In the genomic region with DNA sequence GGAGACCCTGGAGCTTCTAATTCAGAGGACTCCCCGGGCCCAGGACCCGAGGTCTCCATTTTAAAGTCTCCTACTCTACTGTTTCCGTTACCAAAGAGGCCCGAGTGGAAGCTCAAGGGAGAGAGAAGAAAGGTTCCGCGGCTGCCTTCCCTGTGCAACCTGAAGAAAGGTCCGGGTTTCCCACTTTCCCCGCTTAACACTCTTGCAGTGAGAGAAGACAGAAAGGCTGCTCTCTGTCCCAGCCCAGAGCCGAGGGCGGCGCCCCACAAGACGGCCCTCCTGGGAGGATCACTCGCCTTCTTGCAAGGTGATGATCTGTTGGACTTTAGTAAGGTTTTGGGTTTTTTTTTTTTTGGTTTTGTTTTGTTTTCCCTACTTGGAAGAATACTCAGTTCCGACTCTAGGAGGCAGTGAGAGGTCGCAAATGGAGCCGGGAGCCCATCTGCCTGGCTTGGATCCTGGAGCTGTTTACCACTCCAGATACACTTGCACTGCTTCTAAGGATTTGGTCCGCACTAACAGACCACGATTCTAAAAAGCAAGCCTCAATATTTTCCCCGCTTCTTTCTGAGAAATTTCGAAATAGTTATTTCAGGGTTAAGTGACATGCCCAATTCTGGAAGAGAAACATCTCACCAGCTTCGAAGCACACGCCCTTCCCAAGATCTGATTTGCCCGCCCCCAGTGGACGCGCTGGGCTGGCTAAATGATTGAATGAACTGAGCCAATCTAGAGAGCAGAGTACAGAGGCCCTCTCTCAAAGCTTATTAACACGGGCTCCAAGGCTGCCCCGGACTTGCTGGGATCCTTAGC, we compare ENCODE assay signal across 8 mouse cellular contexts. TPM values are rescaled to one million over a fixed set of nuclear protein-coding genes. Genes with fewer than 3 reads are reported as not detected.
DNase-seq lines count a peak whose midpoint lies in the region; ATAC-seq lines count a peak whose summit lies in the region.

A gene (minus strand): TSS at position 101 of the 813 bp plus-strand sequence.

- DNase-seq in c-Kit-negative CD71-positive TER-119-positive erythroid progenitor cells, embryonic 14.5 days (ENCODE audit: low read depth, low spot score): peak; percentile 76
- DNase-seq in fibroblast of lung, adult 2 months (ENCODE audit: low read depth): peak; percentile 76
- DNase-seq in kidney, postnatal 14 days: peak; percentile 93
- peak; percentile 76 for DNase-seq in liver, embryonic 13.5 days
- DNase-seq in neural tube, embryonic 10.5 days (ENCODE audit: extremely low spot score, low spot score): peak; percentile 88

- under 1% methylated on average over 27 of the region's 27 CpGs for WGBS in heart, embryonic 14.5 days
- WGBS in liver, embryonic 13.5 days (ENCODE audit: insufficient replicate concordance): 1% methylated on average over 27 of the region's 27 CpGs
- WGBS in stomach, embryonic 16.5 days: under 1% methylated on average over 27 of the region's 27 CpGs

- H3K36me3 ChIP-seq in heart, embryonic 14.5 days (ENCODE audit: control insufficient read depth, insufficient read depth, low read length): peaks cover 20% of the 10 kb centered on the region
- 0 out of 2 replicates have a peak, but pooled peaks cover 5% of the 10 kb centered on the region for H3K36me3 ChIP-seq in liver, embryonic 13.5 days
- H3K36me3 ChIP-seq in stomach, embryonic 16.5 days (ENCODE audit: control insufficient read depth, insufficient read depth, low read length): no peaks in the 10 kb centered on the region

- H3K4me1 ChIP-seq in heart, embryonic 14.5 days (ENCODE audit: control insufficient read depth in 2 of 2, insufficient read depth in 2 of 2, low read length in 2 of 2): peaks cover 4 to 10% of the 10 kb centered on the region in 2 experiments; a peak in 3 of 4 replicates
- H3K4me1 ChIP-seq in liver, embryonic 13.5 days (replicated peaks): peaks cover 21% of the 10 kb centered on the region
- H3K4me1 ChIP-seq in stomach, embryonic 16.5 days (ENCODE audit: control insufficient read depth, insufficient read depth, low read length): peaks cover 11% of the 10 kb centered on the region; the same call in 1 of the 2 replicates

- peak within 1 kb of the TSS; percentile 79 for H3K4me2 ChIP-seq in heart, embryonic 14.5 days (ENCODE audit: low read length)
- H3K4me2 ChIP-seq in liver, embryonic 13.5 days: peak within 1 kb of the TSS; percentile 81
- peak within 1 kb of the TSS; percentile 93 for H3K4me2 ChIP-seq in stomach, embryonic 16.5 days (ENCODE audit: low read depth, low read length)

- peak within 1 kb of the TSS; percentile 74 to 77 for H3K4me3 ChIP-seq in heart, embryonic 14.5 days (ENCODE audit: control insufficient read depth in 1 of 2, insufficient read depth in 1 of 2, low read depth in 1 of 2, low read length in 2 of 2)
- H3K4me3 ChIP-seq in liver, embryonic 13.5 days (replicated peaks): peak within 1 kb of the TSS; percentile 76
- peak within 1 kb of the TSS; percentile 82 for H3K4me3 ChIP-seq in stomach, embryonic 16.5 days (replicated peaks; ENCODE audit: low read length)

- H3K27me3 ChIP-seq in heart, embryonic 14.5 days (ENCODE audit: control insufficient read depth, insufficient read depth, low read length): 0 out of 2 replicates have a peak, but pooled peaks cover 3% of the 10 kb centered on the region
- H3K27me3 ChIP-seq in liver, embryonic 13.5 days: peaks cover 3% of the 10 kb centered on the region; the same call in 1 of the 2 replicates
- H3K27me3 ChIP-seq in stomach, embryonic 16.5 days (ENCODE audit: control insufficient read depth, insufficient read depth, low read length): no peaks in the 10 kb centered on the region

- H3K9ac ChIP-seq in heart, embryonic 14.5 days (ENCODE audit: low read length): peak within 1 kb of the TSS; percentile 86
- peak within 1 kb of the TSS; percentile 81 for H3K9ac ChIP-seq in liver, embryonic 13.5 days
- H3K9ac ChIP-seq in stomach, embryonic 16.5 days (ENCODE audit: low read length): peak within 1 kb of the TSS; percentile 91

- H3K9me3 ChIP-seq in heart, embryonic 14.5 days (ENCODE audit: control insufficient read depth, low read length): no peaks in the 10 kb centered on the region
- no peaks in the 10 kb centered on the region for H3K9me3 ChIP-seq in liver, embryonic 13.5 days (replicated peaks)
- H3K9me3 ChIP-seq in stomach, embryonic 16.5 days (replicated peaks; ENCODE audit: control insufficient read depth, low read length): no peaks in the 10 kb centered on the region

- H3K27ac ChIP-seq in heart, embryonic 14.5 days (replicated peaks in 1 of 2; ENCODE audit: control insufficient read depth in 1 of 2, insufficient read depth in 1 of 2, low read depth in 2 of 2, low read length in 2 of 2): peak within 1 kb of the TSS; percentile 65 to 69
- peak within 1 kb of the TSS; percentile 77 for H3K27ac ChIP-seq in liver, embryonic 13.5 days
- peak within 1 kb of the TSS; percentile 87 for H3K27ac ChIP-seq in stomach, embryonic 16.5 days (ENCODE audit: low read length)

- peak; percentile 85 for ATAC-seq in CD4-positive, CD25-positive, alpha-beta regulatory T cell, adult 4 months
- peak; percentile 83 for ATAC-seq in heart, embryonic 14.5 days (ENCODE audit: insufficient number of reproducible peaks, insufficient read depth, low FRiP score, low read depth)
- ATAC-seq in liver, embryonic 13.5 days (ENCODE audit: low read depth): peak; percentile 83
- ATAC-seq in stomach, embryonic 16.5 days (ENCODE audit: insufficient read depth, low FRiP score): peak; percentile 87

RNA-seq across cellular contexts. Expression of the gene that starts here (rescaled TPM):
- polyA plus RNA-seq in CD4-positive, CD25-positive, alpha-beta regulatory T cell, adult 4 months (2017; shearing (Covaris generic)): 10 to 100 TPM; 44.8 to 56.7 TPM
- polyA plus RNA-seq in heart, embryonic 14.5 days (2014; fragmentation: Nextera tagmentation; extraction: Ambion mirVana): 108 and 141 TPM in 2 replicates
- 54.1 and 55.9 TPM in 2 replicates for polyA plus RNA-seq in liver, embryonic 13.5 days (2015; fragmentation: Nextera tagmentation; extraction: Ambion mirVana)
- polyA plus RNA-seq in stomach, embryonic 16.5 days (2015; fragmentation: Nextera tagmentation; extraction: Ambion mirVana): 111 and 130 TPM in 2 replicates

Comparison
In these comparisons a context has a peak if more than half of its experiments do, and no peak if none do; other contexts are left out.
1. Peak in every context shown above with its lines: DNase-seq, ATAC-seq, H3K4me3 ChIP-seq and H3K27ac ChIP-seq.